Mouse (Mus musculus) limb, embryonic 11.5 days (tissue): ENCODE results near the gene Serpina3m. TPM values are rescaled to one million over a fixed set of nuclear protein-coding genes. Genes with fewer than 3 reads are reported as not detected.

ENCODE experiments used
- ATAC-seq: fragments of 200-750 bp; cut with Nextera tagmentation; 2 replicates; pipeline ENCODE4 v1.8.0; 2017; ENCODE audit warnings: low read depth; ENCODE audit not compliant: insufficient number of reproducible peaks, low FRiP score, low TSS enrichment
- DNase-seq: peaks from one replicate; pipeline ENCODE4 v3.0.0-alpha.2; 2015; ENCODE audit warnings: low spot score
- H3K27ac ChIP-seq: fragments of 300-500 bp; sonication (generic); replicated peaks from 2 replicates; pipeline ENCODE4 v1.5.1; 2014; ENCODE audit warnings: low read depth, mild to moderate bottlenecking, low read length
- H3K27me3 ChIP-seq: fragments of 300-500 bp; sonication (generic); 2 replicates; pipeline ENCODE4 v1.6.1; 2014; ENCODE audit warnings: mild to moderate bottlenecking, low read length, mixed read lengths; ENCODE audit not compliant: control insufficient read depth, insufficient read depth
- H3K36me3 ChIP-seq: fragments of 300-500 bp; sonication (generic); 2 replicates; pipeline ENCODE4 v1.6.1; 2014; ENCODE audit warnings: mild to moderate bottlenecking, low read length, moderate library complexity, mixed read lengths; ENCODE audit not compliant: control insufficient read depth, insufficient read depth
- H3K4me1 ChIP-seq: fragments of 300-500 bp; sonication (generic); 2 replicates; pipeline ENCODE4 v1.6.1; 2014; ENCODE audit warnings: low read length, mixed read lengths; ENCODE audit not compliant: control insufficient read depth, insufficient read depth
- H3K4me2 ChIP-seq: fragments of 300-500 bp; sonication (generic); 2 replicates; pipeline ENCODE4 v1.6.1; 2014; ENCODE audit warnings: low read depth, mild to moderate bottlenecking, moderate library complexity; ENCODE audit not compliant: severe bottlenecking
- H3K4me3 ChIP-seq: fragments of 300-500 bp; sonication (generic); 2 replicates; pipeline ENCODE4 v1.5.1; 2014; ENCODE audit warnings: low read depth, low read length
- H3K9ac ChIP-seq: fragments of 300-500 bp; sonication (generic); 2 replicates; pipeline ENCODE4 v1.6.1; 2014; ENCODE audit warnings: mild to moderate bottlenecking, low read length
- H3K9me3 ChIP-seq: fragments of 300-500 bp; sonication (generic); 2 replicates; pipeline ENCODE4 v1.6.1; 2016; ENCODE audit warnings: low read length; ENCODE audit not compliant: control insufficient read depth
- WGBS: fragments of 180-500 bp; shearing (Covaris S2); extraction: QIAGEN DNeasy Blood & Tissue Kit; methylation state at CpG from one replicate; pipeline ENCODE4 v1.1.7; 2014; 5-methylcytosine and 5-hydroxymethylcytosine counted together
- polyA plus RNA-seq: library from polyadenylated mRNA; unstranded; fragments of >200 nt; fragmentation: Nextera tagmentation; extraction: Ambion mirVana; gene quantifications from 2 replicates; pipeline ENCODE4 v1.2.1, GENCODE M21; 2014

The Serpina3m gene
- polyA plus RNA-seq, 1 experiment from 2014 or later = not detected

GRCm38 (mm10) chr12:104426915-104427314, 88.6 kb downstream of the Serpina3m start:
- Histone ChIP-seq H3K9me3 (no peaks in the 10 kb centered on the region), H3K4me2 (no peak overlapping the region), H3K9ac (no peak overlapping the region), H3K4me1 (no peaks in the 10 kb centered on the region), H3K36me3 (no peaks in the 10 kb centered on the region), H3K27ac (no peak overlapping the region), H3K4me3 (no peak overlapping the region), H3K27me3 (no peaks in the 10 kb centered on the region)
- ATAC-seq (0 out of 2 replicates have a peak, but pooled peaks have one; percentile 53), DNase-seq (peak; percentile 77)
- WGBS = 7% methylated on average over 7 of the region's 7 CpGs

DNA sequence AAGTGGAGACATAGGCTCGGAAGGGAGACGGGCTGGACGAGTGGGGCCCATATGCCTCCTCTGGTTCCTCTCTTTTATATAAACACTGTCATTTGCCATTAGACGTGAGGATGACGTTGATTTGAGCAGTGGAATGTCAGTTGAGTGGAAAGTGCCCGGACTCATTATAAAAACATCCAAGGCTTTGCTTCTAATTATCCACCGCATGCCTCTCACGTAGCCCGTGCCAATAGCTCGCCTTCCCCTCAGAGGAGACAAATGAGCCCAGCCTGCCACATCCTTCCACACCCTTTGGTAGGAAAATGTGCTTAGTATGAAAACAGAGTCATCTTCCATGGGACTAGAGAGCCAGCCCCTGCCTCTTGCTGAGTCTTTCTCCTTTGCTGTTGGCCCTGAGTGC, 93.1 kb downstream of the Serpina3m start:
- Histone ChIP-seq H3K36me3 (no peaks in the 10 kb centered on the region), H3K27ac (no peak overlapping the region), H3K4me3 (no peak overlapping the region), H3K27me3 (no peaks in the 10 kb centered on the region), H3K4me1 (no peaks in the 10 kb centered on the region), H3K9ac (no peak overlapping the region), H3K4me2 (no peak overlapping the region), H3K9me3 (no peaks in the 10 kb centered on the region)
- ATAC-seq = no peak
- no peak for DNase-seq
- 66% methylated on average over 10 of the region's 10 CpGs for whole genome bisulfite sequencing

DNA sequence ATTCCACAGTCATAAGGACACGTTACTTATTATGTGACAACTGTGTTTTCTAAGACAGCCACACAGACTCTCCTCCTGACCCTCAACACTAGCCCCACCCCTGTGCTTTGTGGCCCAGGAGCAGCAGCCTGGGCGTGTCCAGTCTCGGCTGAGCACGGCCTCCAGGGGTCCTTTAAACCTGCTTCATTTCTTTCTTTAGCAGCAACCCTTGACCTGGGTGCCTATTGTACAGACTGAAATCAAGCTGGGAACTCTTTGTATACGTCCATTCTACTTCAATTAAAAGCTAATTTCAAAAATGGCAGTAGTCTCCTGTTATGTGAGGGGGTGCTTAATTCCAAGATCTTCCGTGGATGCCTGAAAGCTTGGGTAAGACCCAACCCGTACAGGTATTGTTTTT, 94.9 kb downstream of the Serpina3m start:
- H3K9ac ChIP-seq = no peak overlapping the region
- DNase-seq (no peak), ATAC-seq (no peak)
- 53% methylated on average over 7 of the region's 7 CpGs for WGBS
- H3K27me3 ChIP-seq = no peaks in the 10 kb centered on the region
- no peak overlapping the region for H3K4me2 ChIP-seq
- no peaks in the 10 kb centered on the region for H3K9me3 ChIP-seq
- no peaks in the 10 kb centered on the region for H3K36me3 ChIP-seq
- H3K27ac ChIP-seq = no peak overlapping the region
- no peak overlapping the region for H3K4me3 ChIP-seq
- H3K4me1 ChIP-seq = no peaks in the 10 kb centered on the region

GRCm38 (mm10) chr12:104433951-104434735, 95.9 kb downstream of the Serpina3m start:
- H3K36me3 ChIP-seq = no peaks in the 10 kb centered on the region
- no peak overlapping the region for H3K4me3 ChIP-seq
- ATAC-seq (peak; percentile 31), DNase-seq (peak; percentile 51)
- no peak overlapping the region for H3K27ac ChIP-seq
- WGBS = 65% methylated on average over 20 of the region's 20 CpGs
- H3K9me3 ChIP-seq = no peaks in the 10 kb centered on the region
- no peaks in the 10 kb centered on the region for H3K27me3 ChIP-seq
- no peak overlapping the region for H3K9ac ChIP-seq
- no peak overlapping the region for H3K4me2 ChIP-seq
- H3K4me1 ChIP-seq = no peaks in the 10 kb centered on the region

DNA sequence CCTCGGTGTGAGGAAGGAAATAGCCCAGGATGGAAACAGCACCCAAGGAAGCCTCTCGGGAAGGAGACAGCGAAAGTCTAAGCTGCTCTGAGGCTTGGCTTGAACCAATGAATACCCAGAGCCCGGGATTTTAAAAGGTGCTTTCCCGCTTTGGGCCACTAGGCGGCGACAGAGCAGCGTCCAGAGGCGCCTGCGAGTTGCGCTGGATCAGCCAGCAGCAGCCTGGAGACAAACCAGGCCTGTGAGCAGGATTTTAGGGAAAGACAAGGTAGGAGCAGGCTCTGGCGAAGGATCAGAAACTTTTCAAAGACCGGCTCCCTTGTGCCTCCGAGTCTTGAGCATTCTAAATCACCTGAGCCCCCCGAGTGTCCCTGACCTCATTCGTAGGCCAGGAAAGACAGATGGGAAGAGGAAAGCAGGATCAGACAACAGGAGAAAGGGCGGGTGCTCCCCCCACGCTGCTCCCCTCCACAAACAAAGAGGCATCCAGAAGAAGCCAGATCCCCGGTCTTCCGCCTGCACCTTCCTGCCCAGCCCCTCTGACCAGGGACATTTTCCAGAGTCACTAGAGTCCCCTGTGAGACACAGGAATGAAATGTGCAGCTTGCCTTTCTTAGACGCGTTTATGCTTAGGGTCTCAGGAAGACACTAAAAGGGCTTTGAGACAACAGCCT, 101.9 kb downstream of the Serpina3m start:
- no peaks in the 10 kb centered on the region for H3K4me1 ChIP-seq
- 0 out of 2 replicates have a peak overlapping the region, but pooled peaks have one; percentile 18 for H3K27ac ChIP-seq
- H3K4me3 ChIP-seq = no peak overlapping the region
- DNase-seq (peak; percentile 98), ATAC-seq (no peak)
- peak overlapping the region; percentile 43; the same call in 1 of the 2 replicates for H3K9ac ChIP-seq
- no peaks in the 10 kb centered on the region for H3K9me3 ChIP-seq
- H3K36me3 ChIP-seq = no peaks in the 10 kb centered on the region
- no peak overlapping the region for H3K4me2 ChIP-seq
- 9% methylated on average over 22 of the region's 22 CpGs for WGBS
- H3K27me3 ChIP-seq = no peaks in the 10 kb centered on the region

GRCm38 (mm10) chr12:104443716-104444115, 105.4 kb downstream of the Serpina3m start:
- Histone ChIP-seq H3K36me3 (no peaks in the 10 kb centered on the region), H3K27me3 (no peaks in the 10 kb centered on the region; the same call in 1 of the 2 replicates), H3K4me1 (0 out of 2 replicates have a peak, but pooled peaks cover 2% of the 10 kb centered on the region), H3K27ac (no peak overlapping the region), H3K9me3 (no peaks in the 10 kb centered on the region), H3K4me3 (no peak overlapping the region), H3K9ac (no peak overlapping the region), H3K4me2 (no peak overlapping the region)
- DNase-seq (no peak), ATAC-seq (no peak)
- WGBS = 83% methylated on average over 11 of the region's 11 CpGs

Other genes with a start within 250 kb of the Serpina3m start
- gene Serpina5, start 237.4 kb upstream of the Serpina3m start, polyA plus RNA-seq = not detected in 2 replicates
- gene Serpina3a, start 225.8 kb upstream of the Serpina3m start, polyA plus RNA-seq = not detected in 2 replicates
- gene Serpina3b, start 210.5 kb upstream of the Serpina3m start, polyA plus RNA-seq = not detected in 2 replicates
- gene Serpina3c, start 184.6 kb upstream of the Serpina3m start, polyA plus RNA-seq = not detected in 2 replicates
- not detected in 2 replicates for gene Serpina3f, start 123.9 kb upstream of the Serpina3m start, polyA plus RNA-seq
- gene Serpina3g, start 102.2 kb upstream of the Serpina3m start, polyA plus RNA-seq = 0.33 and 0.35 TPM in 2 replicates
- 0.18 TPM in 1 of 2 replicates, not detected in the other for gene Serpina3i, start 75.4 kb upstream of the Serpina3m start, polyA plus RNA-seq
- gene Serpina3j, start 23.9 kb upstream of the Serpina3m start, polyA plus RNA-seq = not detected in 2 replicates
- not detected in 2 replicates for gene Serpina3k, start within 50 bp of the Serpina3m start, polyA plus RNA-seq
- not detected in 2 replicates for gene Serpina3n, start 68.2 kb downstream of the Serpina3m start, polyA plus RNA-seq
- gene Gsc, start 134.8 kb downstream of the Serpina3m start, polyA plus RNA-seq = 24.4 and 33.2 TPM in 2 replicates